Mouse (Mus musculus): ENCODE data around the gene Mrgpra9.
"Not testable (repeated sequence)": the region's sequence is repeated elsewhere in the genome, so short reads cannot be mapped to it uniquely, and the experiment has no call there.

Gene Mrgpra9

DNA sequence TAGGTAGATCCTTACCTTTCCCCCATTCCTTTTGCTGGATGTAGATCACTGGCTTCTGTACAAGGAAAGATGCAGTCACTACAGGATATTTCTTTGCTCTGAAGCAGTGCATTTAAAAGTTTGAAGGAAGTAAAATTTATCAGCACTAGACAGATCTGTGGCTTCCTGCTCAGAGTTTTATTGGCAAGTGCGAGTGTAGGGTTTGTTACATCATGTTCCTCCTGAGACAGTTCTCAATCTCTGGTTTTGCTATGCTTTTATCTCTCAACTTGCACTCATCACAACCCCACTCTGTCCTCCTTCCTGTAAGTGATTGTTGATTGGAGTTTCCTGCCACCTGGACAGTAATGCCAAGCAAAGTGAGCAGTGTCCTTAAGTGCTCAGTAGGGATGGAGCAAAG, at the start of gene Mrgpra9:
Gene Mrgpra9, minus strand, starts transcription at position 79 of the 400 bp plus-strand sequence.
- in situ Hi-C loops (cut with MboI), result no loop called here

DNA sequence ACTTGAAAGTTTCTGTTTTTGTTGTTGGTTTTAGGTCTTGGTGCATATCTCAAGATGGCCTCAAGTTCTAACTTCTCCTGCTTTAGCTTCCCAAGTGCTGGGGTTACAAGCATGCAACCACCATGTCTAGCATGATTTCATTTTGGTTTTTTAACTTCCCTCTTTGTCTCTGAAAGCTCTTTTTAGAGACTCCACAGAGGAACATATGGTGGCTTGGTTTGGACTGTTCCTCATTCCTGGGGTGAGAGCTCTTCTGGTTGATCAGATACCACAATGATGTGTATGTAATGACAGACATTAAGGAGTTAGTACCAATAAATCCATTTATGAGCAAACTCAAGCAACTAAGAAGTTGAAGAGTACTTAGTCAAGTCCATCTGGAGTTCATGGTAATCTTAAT, 47.0 kb upstream of the Mrgpra9 start:
- in situ Hi-C loops (cut with MboI), result not testable (repeated sequence)

DNA sequence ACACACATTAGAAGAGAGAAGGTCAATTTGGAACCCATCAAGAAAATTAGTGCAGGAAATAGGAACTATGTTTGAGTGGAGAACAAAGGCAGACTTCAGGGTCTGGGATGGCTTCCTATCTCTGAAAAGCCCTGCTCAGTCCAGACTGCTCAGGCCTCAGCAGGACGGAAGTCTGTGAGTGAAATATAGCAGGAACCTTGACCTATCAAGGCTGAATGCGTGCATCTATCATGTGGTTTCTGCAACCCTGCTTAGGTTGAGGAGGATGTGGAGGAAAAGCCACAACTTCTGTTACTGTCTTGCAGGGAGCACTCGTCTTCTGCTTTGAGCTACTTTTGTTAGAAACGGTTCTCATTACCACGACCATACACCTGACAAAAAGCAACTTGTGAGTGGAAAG, 18.9 kb upstream of the Mrgpra9 start:
- in situ Hi-C loops (cut with MboI), result not testable (repeated sequence)

DNA sequence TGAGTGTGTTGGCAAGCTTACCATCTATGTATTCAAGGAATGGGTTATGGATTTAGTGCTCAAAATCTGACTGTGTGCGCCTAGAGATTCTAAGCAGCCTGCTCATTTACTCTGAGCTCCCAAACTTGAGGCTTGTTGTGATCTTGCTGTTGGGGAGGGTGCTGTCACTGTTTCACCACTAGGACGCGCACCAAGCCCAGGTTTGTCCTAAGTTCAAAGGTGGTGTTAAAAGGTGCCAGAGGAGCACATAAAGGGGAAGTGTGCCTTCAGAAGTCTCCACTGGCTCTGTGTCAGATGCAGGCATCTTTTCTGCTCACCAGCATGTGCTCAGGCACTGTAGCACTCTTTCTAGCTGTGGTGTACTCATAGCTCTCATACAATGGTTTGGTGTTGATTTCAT, 8.0 kb downstream of the Mrgpra9 start:
- in situ Hi-C loops (cut with MboI), result no loop called here

DNA sequence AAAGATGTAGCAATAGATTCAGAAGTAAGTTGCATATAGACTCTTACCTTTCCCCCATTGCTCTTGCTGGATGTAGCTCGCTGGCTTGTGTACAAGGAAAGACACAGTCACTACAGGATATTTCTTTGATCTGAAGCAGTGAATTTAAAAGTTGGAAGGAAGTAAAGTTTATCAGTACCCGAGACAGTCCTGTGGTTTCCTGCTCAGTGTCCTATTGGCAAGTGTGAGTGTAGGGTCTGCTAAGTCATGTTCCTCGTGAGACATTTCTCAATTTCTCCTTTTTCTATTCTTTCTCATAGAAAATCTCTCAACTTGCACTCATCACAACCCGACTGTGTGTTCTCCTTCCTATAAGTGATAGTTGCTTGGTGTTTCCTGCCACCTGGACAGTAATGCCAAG, 47.8 kb downstream of the Mrgpra9 start, which contains the start of gene Mrgpra6:
Gene Mrgpra6, minus strand, starts transcription at position 91 of the 400 bp plus-strand sequence.
- in situ Hi-C loops (cut with MboI), result no loop called here

DNA sequence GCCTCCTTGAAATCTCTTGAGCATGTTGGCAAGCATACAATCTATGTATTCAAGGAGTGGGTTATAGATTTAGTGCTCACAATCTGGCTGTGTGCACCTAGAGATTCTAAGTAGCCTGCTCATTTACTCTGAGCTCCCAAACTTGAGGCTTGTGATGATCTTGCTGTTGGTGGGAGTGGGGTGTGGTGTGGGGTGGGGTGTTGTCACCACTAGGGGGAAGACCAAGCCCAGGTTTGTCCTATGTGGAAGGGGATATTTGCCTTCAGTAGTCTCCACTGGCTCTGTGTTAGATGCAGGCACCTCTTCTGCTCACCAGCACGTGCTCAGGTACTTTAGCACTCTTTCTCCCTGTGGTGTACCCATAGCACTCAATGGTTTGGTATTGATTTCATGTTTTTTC, 57.4 kb downstream of the Mrgpra9 start:
- in situ Hi-C loops (cut with MboI), result no loop called here

Data from mature B cell (primary cell).